Mouse (Mus musculus) G1E-ER4 (cell line): ENCODE data around the gene Acp6. TPM values are rescaled to one million over a fixed set of nuclear protein-coding genes. Genes with fewer than 3 reads are reported as not detected.

Experiments
- GATA1 ChIP-seq: IDR thresholded peaks from one replicate; pipeline ENCODE4 v1.8.0; 2012; ENCODE audit warnings: low read length, inconsistent platforms
- polyA plus RNA-seq: library from polyadenylated mRNA; stranded (reverse); fragments of >175 nt; gene quantifications from 2 replicates; pipeline ENCODE4 v1.2.3, GENCODE M21; 2012

Acp6 gene
- polyA plus RNA-seq, 1 experiment = 39.3 TPM

DNA sequence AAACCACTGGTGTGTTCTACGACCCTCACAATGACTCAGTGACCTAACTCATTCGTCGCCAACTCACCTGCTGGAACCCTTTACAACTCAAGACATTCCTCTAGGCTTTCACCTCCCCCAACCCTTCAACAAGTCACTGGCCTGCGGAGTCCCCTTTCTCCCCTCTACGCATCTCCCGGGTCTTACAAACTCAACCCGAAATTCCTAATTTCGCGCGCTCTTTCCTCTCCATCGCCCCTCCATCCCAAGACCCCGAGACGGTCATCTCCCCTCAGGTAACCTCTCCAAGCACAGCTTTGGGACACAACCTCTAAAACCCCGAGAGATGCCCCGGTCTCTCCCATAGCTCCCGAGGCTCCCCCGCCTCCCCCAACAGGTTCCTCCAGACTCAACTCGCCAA, 68.1 kb downstream of the Acp6 start:
- TF ChIP-seq GATA1 = no peak

Other genes with a start within 250 kb of the Acp6 start
- gene Gja8, start 232.8 kb upstream of the Acp6 start, polyA plus RNA-seq = not detected in 2 replicates
- gene Bcl9, start 139.1 kb downstream of the Acp6 start, polyA plus RNA-seq = 9.0 and 10.6 TPM in 2 replicates